Mouse (Mus musculus) midbrain, embryonic 12.5 days (tissue): Measurements from ENCODE around the gene Gm38431. TPM values are rescaled to one million over a fixed set of nuclear protein-coding genes. Genes with fewer than 3 reads are reported as not detected.

Source experiments
- ATAC-seq: fragments of 200-750 bp; cut with Nextera tagmentation; 2 replicates; pipeline ENCODE4 v1.8.0; 2017; ENCODE audit warnings: low read depth, moderate TSS enrichment, moderate library complexity; ENCODE audit not compliant: low FRiP score
- H3K27ac ChIP-seq: fragments of 300-500 bp; sonication (generic); replicated peaks from 2 replicates; pipeline ENCODE4 v1.5.1; 2016; ENCODE audit warnings: mild to moderate bottlenecking
- H3K27me3 ChIP-seq: fragments of 300-500 bp; sonication (generic); 2 replicates; pipeline ENCODE4 v1.6.1; 2016; ENCODE audit warnings: mild to moderate bottlenecking
- H3K36me3 ChIP-seq: fragments of 300-500 bp; sonication (generic); 2 replicates; pipeline ENCODE4 v1.6.1; 2016
- H3K4me1 ChIP-seq: fragments of 300-500 bp; sonication (generic); 2 replicates; pipeline ENCODE4 v1.6.1; 2016
- H3K4me2 ChIP-seq: fragments of 300-500 bp; sonication (generic); replicated peaks from 2 replicates; pipeline ENCODE4 v1.6.1; 2016; ENCODE audit warnings: mild to moderate bottlenecking, moderate library complexity
- H3K4me3 ChIP-seq: fragments of 300-500 bp; sonication (generic); 2 replicates; pipeline ENCODE4 v1.5.1; 2016; ENCODE audit warnings: mild to moderate bottlenecking
- H3K9ac ChIP-seq: fragments of 300-500 bp; sonication (generic); replicated peaks from 2 replicates; pipeline ENCODE4 v1.6.1; 2016; ENCODE audit warnings: mild to moderate bottlenecking, moderate library complexity
- H3K9me3 ChIP-seq: fragments of 300-500 bp; sonication (generic); 2 replicates; pipeline ENCODE4 v1.6.1; 2016; ENCODE audit warnings: mild to moderate bottlenecking
- WGBS: fragments of 180-500 bp; shearing (Covaris S2); methylation state at CpG from one replicate; pipeline ENCODE4 v1.1.7; 2016; 5-methylcytosine and 5-hydroxymethylcytosine counted together
- polyA plus RNA-seq: library from polyadenylated mRNA; unstranded; fragments of >200 nt; fragmentation: Nextera tagmentation; extraction: Ambion mirVana; gene quantifications from 2 replicates; pipeline ENCODE4 v1.2.1, GENCODE M21; 2016

Gm38431 gene
- polyA plus RNA-seq, 1 experiment from 2014 or later: 2.9 TPM

GRCm38 (mm10) chr9:21034481-21035085 lies 57.2 kb downstream of the Gm38431 start:
- Histone ChIP-seq H3K27ac (no peak overlapping the region), H3K4me2 (no peak overlapping the region), H3K4me3 (no peak overlapping the region), H3K9ac (no peak overlapping the region), H3K9me3 (no peaks in the 10 kb centered on the region), H3K27me3 (peaks cover 99% of the 10 kb centered on the region), H3K4me1 (peaks cover 39% of the 10 kb centered on the region), H3K36me3 (no peaks in the 10 kb centered on the region)
- ATAC-seq: no peak
- 3% methylated on average over 17 of the region's 17 CpGs for WGBS

- H3K27me3 ChIP-seq: peaks cover 99% of the 10 kb centered on the region
- peak overlapping the region; percentile 59 for H3K4me2 ChIP-seq
- no peaks in the 10 kb centered on the region for H3K9me3 ChIP-seq
- peaks cover 45% of the 10 kb centered on the region for H3K4me1 ChIP-seq
- ATAC-seq: no peak
- no peaks in the 10 kb centered on the region for H3K36me3 ChIP-seq
- 1% methylated on average over 34 of the region's 34 CpGs for WGBS
- H3K9ac ChIP-seq: no peak overlapping the region
- peak overlapping the region; percentile 46 for H3K4me3 ChIP-seq
- H3K27ac ChIP-seq: no peak overlapping the region
Measured at GRCm38 (mm10) chr9:21033136-21033535, 58.7 kb downstream of the Gm38431 start.

DNA sequence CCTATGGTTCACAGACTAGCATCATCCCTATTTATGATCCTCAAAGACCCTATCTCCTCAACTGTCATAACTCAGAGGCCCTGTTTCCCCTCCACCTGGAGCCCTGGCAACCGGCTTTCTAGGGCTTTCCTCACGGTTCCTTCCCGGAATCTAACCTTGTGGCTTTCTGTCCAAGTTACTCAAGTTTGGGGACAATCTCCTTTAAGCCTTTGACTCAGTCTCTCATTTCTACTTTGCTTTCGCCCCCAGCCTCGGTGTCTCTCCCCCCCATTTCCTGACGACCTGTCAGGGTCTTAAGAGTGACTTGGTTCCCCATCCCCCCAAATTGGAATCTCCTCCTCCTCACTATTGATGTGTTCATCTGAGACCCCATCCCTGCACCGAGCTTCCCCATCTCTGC lies 59.3 kb downstream of the Gm38431 start:
- no peak overlapping the region for H3K27ac ChIP-seq
- H3K4me3 ChIP-seq: peak overlapping the region; percentile 46
- 2% methylated on average over 7 of the region's 7 CpGs for WGBS
- H3K4me1 ChIP-seq: peaks cover 42% of the 10 kb centered on the region
- H3K4me2 ChIP-seq: peak overlapping the region; percentile 75
- no peaks in the 10 kb centered on the region for H3K36me3 ChIP-seq
- H3K9me3 ChIP-seq: no peaks in the 10 kb centered on the region
- ATAC-seq: no peak
- peaks cover 99% of the 10 kb centered on the region for H3K27me3 ChIP-seq
- H3K9ac ChIP-seq: 0 out of 2 replicates have a peak overlapping the region, but pooled peaks have one; percentile 50

DNA sequence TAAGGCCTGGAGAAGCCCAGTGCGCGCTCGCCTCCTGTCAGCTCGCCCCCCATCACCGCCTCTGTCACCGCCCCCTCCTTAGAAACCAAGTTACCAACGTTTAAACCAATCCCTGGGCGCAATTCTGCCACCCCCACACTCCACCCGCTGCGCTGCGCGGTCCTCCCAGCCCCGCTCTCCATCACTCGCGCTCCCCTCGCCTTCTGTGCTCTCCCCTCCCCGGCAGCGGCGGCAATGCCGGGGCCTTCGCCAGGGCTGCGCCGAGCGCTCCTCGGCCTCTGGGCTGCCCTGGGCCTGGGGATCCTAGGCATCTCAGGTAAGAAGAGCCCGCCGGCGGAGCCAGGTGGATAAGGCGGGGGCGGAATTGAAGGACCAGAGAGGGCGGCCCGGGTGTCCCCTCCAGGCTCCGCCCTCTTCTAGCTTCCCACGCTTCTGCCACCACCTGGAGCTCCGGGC lies 59.9 kb downstream of the Gm38431 start, which contains the start of gene Icam5:
Gene Icam5, plus strand, starts transcription at position 178 of the 456 bp plus-strand sequence.
- Histone ChIP-seq H3K9ac (peak within 1 kb of the TSS; percentile 50), H3K4me2 (peak within 1 kb of the TSS; percentile 75)
- under 1% methylated on average over 35 of the region's 35 CpGs for WGBS

GRCm38 (mm10) chr9:21031251-21031895 lies 60.4 kb downstream of the Gm38431 start:
- Histone ChIP-seq H3K4me2 (peak overlapping the region; percentile 75), H3K36me3 (no peaks in the 10 kb centered on the region), H3K27me3 (peaks cover 99% of the 10 kb centered on the region), H3K4me3 (peak overlapping the region; percentile 46), H3K4me1 (peaks cover 38% of the 10 kb centered on the region), H3K9me3 (no peaks in the 10 kb centered on the region), H3K27ac (no peak overlapping the region), H3K9ac (peak overlapping the region; percentile 50)
- WGBS: under 1% methylated on average over 36 of the region's 36 CpGs
- ATAC-seq: peak; percentile 55

More for the DNA sequence above, 59.9 kb downstream of the Gm38431 start, which contains the start of gene Icam5:
- H3K9me3 ChIP-seq: no peaks in the 10 kb centered on the region
- no peaks in the 10 kb centered on the region for H3K36me3 ChIP-seq
- peaks cover 99% of the 10 kb centered on the region for H3K27me3 ChIP-seq
- H3K27ac ChIP-seq: no peak within 1 kb of the TSS
- H3K4me1 ChIP-seq: peaks cover 38% of the 10 kb centered on the region
- ATAC-seq: peak; percentile 31
- peak within 1 kb of the TSS; percentile 46 for H3K4me3 ChIP-seq

DNA sequence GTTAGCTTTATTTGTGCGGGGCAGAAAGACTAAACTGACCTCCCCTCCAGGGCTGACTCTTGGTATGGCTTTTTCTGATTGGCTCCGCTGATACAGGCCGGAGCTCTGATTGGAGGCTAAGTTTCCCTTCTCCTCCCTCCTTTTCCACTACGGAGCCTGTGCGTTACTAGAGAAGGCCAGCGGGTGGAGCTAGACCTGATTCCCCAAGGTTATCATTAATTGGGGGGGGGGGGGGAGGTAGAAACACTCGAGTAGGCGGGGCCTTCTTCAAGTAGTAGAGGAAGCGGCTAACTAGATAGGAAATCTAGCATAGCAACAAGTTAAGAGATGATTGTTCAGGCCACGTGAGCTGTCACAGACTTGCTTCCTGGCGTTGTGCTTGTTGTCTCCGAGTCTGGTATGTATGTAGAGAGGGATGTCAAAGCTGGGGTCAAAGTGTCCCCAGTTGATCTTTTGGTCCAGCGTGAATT lies 61.0 kb downstream of the Gm38431 start:
- WGBS: 0% methylated on average over 13 of the region's 13 CpGs
- Histone ChIP-seq H3K27ac (no peak overlapping the region), H3K4me3 (peak overlapping the region; percentile 46), H3K9ac (no peak overlapping the region), H3K9me3 (no peaks in the 10 kb centered on the region), H3K4me2 (peak overlapping the region; percentile 75), H3K4me1 (peaks cover 38% of the 10 kb centered on the region), H3K36me3 (no peaks in the 10 kb centered on the region), H3K27me3 (peaks cover 98% of the 10 kb centered on the region)
- ATAC-seq: 0 out of 2 replicates have a peak, but pooled peaks have one; percentile 39

DNA sequence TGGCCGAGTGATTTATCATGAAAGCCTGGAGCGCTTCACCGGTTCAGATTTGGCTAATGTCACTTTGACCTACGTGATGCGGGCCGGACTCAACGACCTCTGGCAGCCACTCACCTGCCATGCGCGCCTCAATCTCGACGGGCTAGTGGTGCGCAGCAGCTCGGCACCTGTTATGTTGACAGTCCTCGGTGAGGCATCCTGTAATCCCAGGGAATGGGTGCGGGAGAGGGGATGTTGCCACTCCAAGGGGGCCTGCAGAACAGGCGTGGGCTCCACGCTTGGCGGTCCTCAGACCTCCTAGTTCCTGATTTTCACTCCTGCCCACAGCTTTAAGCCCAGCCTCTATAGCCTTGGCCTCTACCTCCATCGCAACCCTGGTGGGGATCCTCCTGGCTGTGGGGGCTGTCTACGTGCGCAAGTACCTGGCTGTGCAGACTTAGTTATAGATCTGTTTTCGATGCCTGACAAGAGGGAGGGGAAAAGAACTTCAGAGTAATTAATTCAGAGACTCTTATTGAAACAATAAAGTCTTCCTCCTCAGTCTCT lies 61.7 kb downstream of the Gm38431 start:
- no peaks in the 10 kb centered on the region for H3K36me3 ChIP-seq
- H3K9ac ChIP-seq: no peak overlapping the region
- 22% methylated on average over 22 of the region's 22 CpGs for WGBS
- H3K27me3 ChIP-seq: peaks cover 98% of the 10 kb centered on the region
- ATAC-seq: no peak
- H3K9me3 ChIP-seq: no peaks in the 10 kb centered on the region
- H3K4me3 ChIP-seq: 0 out of 2 replicates have a peak overlapping the region, but pooled peaks have one; percentile 34
- H3K4me2 ChIP-seq: peak overlapping the region; percentile 51; the same call in 1 of the 2 replicates
- H3K4me1 ChIP-seq: peaks cover 38% of the 10 kb centered on the region
- no peak overlapping the region for H3K27ac ChIP-seq

DNA sequence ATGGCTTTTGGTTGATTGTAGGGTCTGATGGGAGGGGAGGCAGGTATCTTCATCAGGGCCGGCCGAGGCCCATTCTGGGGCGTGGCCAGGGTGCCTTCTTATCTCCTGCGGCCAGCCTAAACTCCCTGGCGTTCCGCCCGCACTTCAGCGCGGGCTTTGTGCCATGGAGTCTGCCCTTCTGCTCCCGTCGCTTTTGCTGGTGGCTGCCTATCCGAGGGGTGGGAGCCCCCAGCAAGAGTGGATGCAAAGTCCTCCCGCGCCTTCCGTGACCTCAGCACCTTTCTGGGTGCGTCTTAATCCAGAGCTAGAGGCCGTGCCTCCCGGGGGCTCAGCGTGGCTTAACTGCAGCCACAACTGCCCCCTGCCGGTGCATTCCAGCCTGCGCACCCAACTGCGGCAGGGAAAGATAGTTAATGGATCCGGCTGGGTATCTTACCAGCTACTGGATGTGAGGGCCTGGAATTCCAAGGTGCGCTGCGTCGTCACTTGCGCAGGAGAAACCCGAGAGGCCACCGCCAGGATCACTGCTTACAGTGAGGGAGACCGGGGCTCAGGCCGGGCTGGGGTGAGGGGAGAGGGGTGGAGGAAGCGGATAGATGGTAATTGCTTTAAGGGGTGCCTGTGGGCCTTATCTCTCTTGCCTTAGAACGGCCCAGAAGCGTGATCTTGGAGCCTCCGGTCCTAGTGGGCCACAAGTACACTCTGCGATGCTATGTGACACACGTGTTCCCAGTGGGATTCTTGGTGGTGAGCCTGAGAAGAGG lies 62.3 kb downstream of the Gm38431 start, which contains the start of gene Icam4:
Gene Icam4, plus strand, starts transcription at position 83 of the 764 bp plus-strand sequence.
- Histone ChIP-seq H3K9me3 (no peaks in the 10 kb centered on the region), H3K4me1 (peaks cover 38% of the 10 kb centered on the region), H3K27me3 (peaks cover 95% of the 10 kb centered on the region), H3K36me3 (no peaks in the 10 kb centered on the region), H3K4me3 (peak within 1 kb of the TSS; percentile 34), H3K4me2 (peak within 1 kb of the TSS; percentile 51), H3K9ac (no peak within 1 kb of the TSS), H3K27ac (no peak within 1 kb of the TSS)
- ATAC-seq: 0 out of 2 replicates have a peak, but pooled peaks have one; percentile 13
- 2% methylated on average over 36 of the region's 37 CpGs for WGBS

GRCm38 (mm10) chr9:21028560-21029110 lies 63.2 kb downstream of the Gm38431 start:
- peaks cover 87% of the 10 kb centered on the region for H3K27me3 ChIP-seq
- no peak overlapping the region for H3K27ac ChIP-seq
- H3K4me3 ChIP-seq: no peak overlapping the region
- 72% methylated on average over 6 of the region's 6 CpGs for WGBS
- no peaks in the 10 kb centered on the region for H3K36me3 ChIP-seq
- peaks cover 37% of the 10 kb centered on the region for H3K4me1 ChIP-seq
- H3K9me3 ChIP-seq: no peaks in the 10 kb centered on the region
- H3K9ac ChIP-seq: no peak overlapping the region
- no peak overlapping the region for H3K4me2 ChIP-seq
- no peak for ATAC-seq

GRCm38 (mm10) chr9:21027774-21028290 lies 64.0 kb downstream of the Gm38431 start:
- peaks cover 79% of the 10 kb centered on the region for H3K27me3 ChIP-seq

DNA sequence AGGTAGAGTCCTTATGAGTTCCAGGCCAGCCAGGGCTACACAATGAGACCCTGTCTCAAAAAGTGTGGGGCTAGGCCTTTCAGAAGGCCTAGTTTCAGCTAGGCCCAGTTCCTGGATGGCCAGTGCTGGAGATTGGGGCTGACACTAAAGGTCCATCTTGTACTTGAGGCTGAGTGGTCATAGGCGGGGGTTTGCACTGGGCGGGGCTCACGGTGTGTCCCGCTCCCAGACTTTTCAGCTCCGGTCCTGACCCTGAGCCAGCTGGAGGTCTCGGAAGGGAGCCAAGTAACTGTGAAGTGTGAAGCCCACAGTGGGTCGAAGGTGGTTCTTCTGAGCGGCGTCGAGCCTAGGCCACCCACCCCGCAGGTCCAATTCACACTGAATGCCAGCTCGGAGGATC lies 64.9 kb downstream of the Gm38431 start:
- peaks cover 19% of the 10 kb centered on the region for H3K4me1 ChIP-seq
- WGBS: 83% methylated on average over 12 of the region's 12 CpGs
- H3K4me3 ChIP-seq: no peak overlapping the region
- H3K9ac ChIP-seq: no peak overlapping the region
- ATAC-seq: no peak
- H3K36me3 ChIP-seq: no peaks in the 10 kb centered on the region
- no peak overlapping the region for H3K4me2 ChIP-seq
- H3K9me3 ChIP-seq: no peaks in the 10 kb centered on the region
- peaks cover 73% of the 10 kb centered on the region for H3K27me3 ChIP-seq
- H3K27ac ChIP-seq: no peak overlapping the region

More at GRCm38 (mm10) chr9:21027774-21028290, 64.0 kb downstream of the Gm38431 start:
- WGBS: 56% methylated on average over 8 of the region's 8 CpGs
- no peak for ATAC-seq
- no peak overlapping the region for H3K9ac ChIP-seq
- no peaks in the 10 kb centered on the region for H3K9me3 ChIP-seq
- no peaks in the 10 kb centered on the region for H3K36me3 ChIP-seq
- H3K4me1 ChIP-seq: peaks cover 29% of the 10 kb centered on the region
- no peak overlapping the region for H3K4me2 ChIP-seq
- no peak overlapping the region for H3K4me3 ChIP-seq
- no peak overlapping the region for H3K27ac ChIP-seq
